Mouse (Mus musculus): ENCODE data around the gene Gm13278. TPM values are rescaled to one million over a fixed set of nuclear protein-coding genes. Genes with fewer than 3 reads are reported as not detected.

Gm13278 gene
- not detected in 2 replicates for polyA plus RNA-seq (2012; rRNA removed)

GRCm38 (mm10) chr4:88791250-88791649 lies at the start of gene Gm13278:
Gene Gm13278, plus strand, starts transcription at chr4:88791550.

GRCm38 (mm10) chr4:88754818-88755340 lies 36.5 kb upstream of the Gm13278 start, which contains the start of gene Gm13271:
Gene Gm13271, plus strand, starts transcription at chr4:88754868.

GRCm38 (mm10) chr4:88759610-88760268 lies 31.6 kb upstream of the Gm13278 start, which contains the start of gene Gm13283:
Gene Gm13283, plus strand, starts transcription at chr4:88760119.

GRCm38 (mm10) chr4:88773534-88773933 lies 17.8 kb upstream of the Gm13278 start, which contains the start of gene Gm13290:
Gene Gm13290, plus strand, starts transcription at chr4:88773834.

DNA sequence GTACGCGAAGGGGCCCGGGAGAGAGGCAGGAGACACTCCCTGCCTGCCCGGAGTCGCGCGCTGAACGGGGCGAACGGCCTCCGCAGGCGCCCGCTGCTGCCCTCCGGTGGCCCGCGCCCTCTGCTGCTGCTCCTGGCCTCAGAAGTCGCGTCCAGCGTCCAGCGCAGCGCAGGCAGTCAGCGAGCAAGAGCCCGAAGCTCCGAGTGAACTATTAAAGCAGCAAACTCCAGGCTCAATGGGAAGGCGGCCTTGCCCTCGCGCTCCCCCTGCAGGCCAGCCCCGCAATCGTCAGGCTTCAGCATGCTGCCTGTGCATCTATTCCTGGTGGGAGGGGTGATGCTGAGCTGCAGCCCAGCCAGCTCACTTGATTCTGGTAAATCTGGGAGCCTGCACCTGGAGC lies 14.7 kb upstream of the Gm13278 start, which contains the start of gene Gm13289:
Gene Gm13289, plus strand, starts transcription at position 301 of the 400 bp plus-strand sequence.

DNA sequence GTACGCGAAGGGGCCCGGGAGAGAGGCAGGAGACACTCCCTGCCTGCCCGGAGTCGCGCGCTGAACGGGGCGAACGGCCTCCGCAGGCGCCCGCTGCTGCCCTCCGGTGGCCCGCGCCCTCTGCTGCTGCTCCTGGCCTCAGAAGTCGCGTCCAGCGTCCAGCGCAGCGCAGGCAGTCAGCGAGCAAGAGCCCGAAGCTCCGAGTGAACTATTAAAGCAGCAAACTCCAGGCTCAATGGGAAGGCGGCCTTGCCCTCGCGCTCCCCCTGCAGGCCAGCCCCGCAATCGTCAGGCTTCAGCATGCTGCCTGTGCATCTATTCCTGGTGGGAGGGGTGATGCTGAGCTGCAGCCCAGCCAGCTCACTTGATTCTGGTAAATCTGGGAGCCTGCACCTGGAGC lies 11.8 kb upstream of the Gm13278 start, which contains the start of gene Gm13272:
Gene Gm13272, plus strand, starts transcription at position 301 of the 400 bp plus-strand sequence.

GRCm38 (mm10) chr4:88781831-88782230 lies 9.5 kb upstream of the Gm13278 start, which contains the start of gene Ifnz:
Gene Ifnz, plus strand, starts transcription at chr4:88782131.

DNA sequence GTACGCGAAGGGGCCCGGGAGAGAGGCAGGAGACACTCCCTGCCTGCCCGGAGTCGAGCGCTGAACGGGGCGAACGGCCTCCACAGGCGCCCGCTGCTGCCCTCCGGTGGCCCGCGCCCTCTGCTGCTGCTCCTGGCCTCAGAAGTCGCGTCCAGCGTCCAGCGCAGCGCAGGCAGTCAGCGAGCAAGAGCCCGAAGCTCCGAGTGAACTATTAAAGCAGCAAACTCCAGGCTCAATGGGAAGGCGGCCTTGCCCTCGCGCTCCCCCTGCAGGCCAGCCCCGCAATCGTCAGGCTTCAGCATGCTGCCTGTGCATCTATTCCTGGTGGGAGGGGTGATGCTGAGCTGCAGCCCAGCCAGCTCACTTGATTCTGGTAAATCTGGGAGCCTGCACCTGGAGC lies 5.9 kb upstream of the Gm13278 start, which contains the start of gene Gm13276:
Gene Gm13276, plus strand, starts transcription at position 301 of the 400 bp plus-strand sequence.

DNA sequence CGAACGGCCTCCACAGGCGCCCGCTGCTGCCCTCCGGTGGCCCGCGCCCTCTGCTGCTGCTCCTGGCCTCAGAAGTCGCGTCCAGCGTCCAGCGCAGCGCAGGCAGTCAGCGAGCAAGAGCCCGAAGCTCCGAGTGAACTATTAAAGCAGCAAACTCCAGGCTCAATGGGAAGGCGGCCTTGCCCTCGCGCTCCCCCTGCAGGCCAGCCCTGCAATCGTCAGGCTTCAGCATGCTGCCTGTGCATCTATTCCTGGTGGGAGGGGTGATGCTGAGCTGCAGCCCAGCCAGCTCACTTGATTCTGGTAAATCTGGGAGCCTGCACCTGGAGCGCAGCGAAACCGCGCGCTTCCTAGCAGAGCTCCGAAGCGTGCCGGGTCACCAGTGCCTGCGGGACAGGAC lies 2.9 kb upstream of the Gm13278 start, which contains the start of gene Gm13277:
Gene Gm13277, plus strand, starts transcription at position 231 of the 400 bp plus-strand sequence.

DNA sequence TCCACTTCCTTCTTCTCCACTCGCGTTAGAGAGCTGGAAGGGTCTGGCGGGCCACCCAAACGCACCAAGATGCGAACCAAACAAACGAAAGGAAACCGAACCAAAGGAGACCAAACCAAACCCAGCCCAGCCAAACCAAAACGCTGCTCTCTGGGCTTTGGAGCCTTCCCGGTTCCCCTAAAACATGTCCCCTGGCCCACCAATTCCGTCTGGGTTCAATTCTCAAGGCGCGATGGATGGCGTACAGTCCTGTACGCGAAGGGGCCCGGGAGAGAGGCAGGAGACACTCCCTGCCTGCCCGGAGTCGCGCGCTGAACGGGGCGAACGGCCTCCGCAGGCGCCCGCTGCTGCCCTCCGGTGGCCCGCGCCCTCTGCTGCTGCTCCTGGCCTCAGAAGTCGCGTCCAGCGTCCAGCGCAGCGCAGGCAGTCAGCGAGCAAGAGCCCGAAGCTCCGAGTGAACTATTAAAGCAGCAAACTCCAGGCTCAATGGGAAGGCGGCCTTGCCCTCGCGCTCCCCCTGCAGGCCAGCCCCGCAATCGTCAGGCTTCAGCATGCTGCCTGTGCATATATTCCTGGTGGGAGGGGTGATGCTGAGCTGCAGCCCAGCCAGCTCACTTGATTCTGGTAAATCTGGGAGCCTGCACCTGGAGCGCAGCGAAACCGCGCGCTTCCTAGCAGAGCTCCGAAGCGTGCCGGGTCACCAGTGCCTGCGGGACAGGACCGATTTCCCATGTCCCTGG lies 2.8 kb downstream of the Gm13278 start, which contains the start of gene Gm13275:
Gene Gm13275, plus strand, starts transcription at position 552 of the 740 bp plus-strand sequence.

DNA sequence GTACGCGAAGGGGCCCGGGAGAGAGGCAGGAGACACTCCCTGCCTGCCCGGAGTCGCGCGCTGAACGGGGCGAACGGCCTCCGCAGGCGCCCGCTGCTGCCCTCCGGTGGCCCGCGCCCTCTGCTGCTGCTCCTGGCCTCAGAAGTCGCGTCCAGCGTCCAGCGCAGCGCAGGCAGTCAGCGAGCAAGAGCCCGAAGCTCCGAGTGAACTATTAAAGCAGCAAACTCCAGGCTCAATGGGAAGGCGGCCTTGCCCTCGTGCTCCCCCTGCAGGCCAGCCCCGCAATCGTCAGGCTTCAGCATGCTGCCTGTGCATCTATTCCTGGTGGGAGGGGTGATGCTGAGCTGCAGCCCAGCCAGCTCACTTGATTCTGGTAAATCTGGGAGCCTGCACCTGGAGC lies 5.7 kb downstream of the Gm13278 start, which contains the start of gene Gm13279:
Gene Gm13279, plus strand, starts transcription at position 301 of the 400 bp plus-strand sequence.

DNA sequence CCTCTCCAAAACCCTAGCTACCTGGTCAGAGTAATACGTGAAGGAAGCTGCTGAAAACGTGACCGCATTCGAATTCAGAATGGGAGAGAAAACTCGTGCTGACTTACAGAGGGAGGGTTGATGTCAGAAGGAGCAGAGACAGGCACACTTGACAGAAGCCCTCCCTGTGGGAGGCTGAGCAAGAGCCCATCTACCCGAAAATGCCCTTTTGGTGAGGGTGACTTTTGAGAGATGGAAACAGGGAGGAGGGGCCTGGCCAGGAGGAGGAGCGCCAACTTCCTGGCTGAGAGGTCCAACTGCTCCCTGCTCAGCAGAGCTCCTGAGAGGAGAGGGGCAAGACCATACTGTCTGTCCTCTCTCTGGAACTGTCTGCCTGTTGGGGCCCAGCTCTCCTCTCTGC lies 8.0 kb downstream of the Gm13278 start, which contains the start of gene Gm13285:
Gene Gm13285, plus strand, starts transcription at position 301 of the 400 bp plus-strand sequence.

DNA sequence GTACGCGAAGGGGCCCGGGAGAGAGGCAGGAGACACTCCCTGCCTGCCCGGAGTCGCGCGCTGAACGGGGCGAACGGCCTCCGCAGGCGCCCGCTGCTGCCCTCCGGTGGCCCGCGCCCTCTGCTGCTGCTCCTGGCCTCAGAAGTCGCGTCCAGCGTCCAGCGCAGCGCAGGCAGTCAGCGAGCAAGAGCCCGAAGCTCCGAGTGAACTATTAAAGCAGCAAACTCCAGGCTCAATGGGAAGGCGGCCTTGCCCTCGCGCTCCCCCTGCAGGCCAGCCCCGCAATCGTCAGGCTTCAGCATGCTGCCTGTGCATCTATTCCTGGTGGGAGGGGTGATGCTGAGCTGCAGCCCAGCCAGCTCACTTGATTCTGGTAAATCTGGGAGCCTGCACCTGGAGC lies 11.6 kb downstream of the Gm13278 start, which contains the start of gene Gm13287:
Gene Gm13287, plus strand, starts transcription at position 301 of the 400 bp plus-strand sequence.

DNA sequence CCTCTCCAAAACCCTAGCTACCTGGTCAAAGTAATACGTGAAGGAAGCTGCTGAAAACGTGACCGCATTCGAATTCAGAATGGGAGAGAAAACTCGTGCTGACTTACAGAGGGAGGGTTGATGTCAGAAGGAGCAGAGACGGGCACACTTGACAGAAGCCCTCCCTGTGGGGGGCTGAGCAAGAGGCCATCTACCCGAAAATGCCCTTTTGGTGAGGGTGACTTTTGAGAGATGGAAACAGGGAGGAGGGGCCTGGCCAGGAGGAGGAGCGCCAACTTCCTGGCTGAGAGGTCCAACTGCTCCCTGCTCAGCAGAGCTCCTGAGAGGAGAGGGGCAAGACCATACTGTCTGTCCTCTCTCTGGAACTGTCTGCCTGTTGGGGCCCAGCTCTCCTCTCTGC lies 13.9 kb downstream of the Gm13278 start, which contains the start of gene Gm13288:
Gene Gm13288, plus strand, starts transcription at position 301 of the 400 bp plus-strand sequence.

DNA sequence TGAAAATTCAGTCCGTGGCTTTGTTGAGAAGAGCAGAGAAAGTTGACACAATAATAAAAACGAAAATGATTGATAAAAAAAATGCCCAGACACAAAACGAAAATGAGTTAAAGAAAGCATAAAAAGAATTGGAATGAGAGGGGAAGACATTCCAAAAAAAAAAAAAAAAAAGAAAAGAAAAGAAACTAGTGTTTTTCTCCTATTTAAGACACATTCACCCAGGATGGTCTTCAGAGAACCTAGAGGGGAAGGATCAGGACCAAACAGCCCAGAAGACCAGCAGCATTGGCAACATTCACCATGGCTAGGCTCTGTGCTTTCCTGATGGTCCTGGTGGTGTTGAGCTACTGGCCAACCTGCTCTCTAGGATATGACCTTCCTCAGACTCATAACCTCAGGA lies 24.6 kb downstream of the Gm13278 start, which contains the start of gene Ifna7:
Gene Ifna7, plus strand, starts transcription at position 301 of the 400 bp plus-strand sequence.

DNA sequence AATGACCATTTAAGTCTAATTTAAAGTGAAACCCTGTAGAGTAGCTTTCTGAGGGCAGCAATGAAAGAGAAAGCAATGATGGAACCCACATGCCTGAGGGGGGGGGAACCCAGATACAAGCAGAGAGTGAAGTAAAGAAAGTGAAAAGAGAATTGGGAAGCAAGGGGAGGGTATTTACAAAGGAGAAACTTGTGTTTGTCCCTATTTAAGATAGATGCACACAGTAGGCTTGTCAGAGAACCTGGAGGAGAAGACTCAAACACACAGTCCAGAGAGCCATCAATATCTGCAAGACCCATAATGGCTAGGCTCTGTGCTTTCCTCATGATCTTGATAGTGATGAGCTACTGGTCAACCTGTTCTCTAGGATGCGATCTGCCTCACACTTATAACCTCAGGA lies 28.3 kb downstream of the Gm13278 start, which contains the start of gene Ifna11:
Gene Ifna11, plus strand, starts transcription at position 301 of the 400 bp plus-strand sequence.

DNA sequence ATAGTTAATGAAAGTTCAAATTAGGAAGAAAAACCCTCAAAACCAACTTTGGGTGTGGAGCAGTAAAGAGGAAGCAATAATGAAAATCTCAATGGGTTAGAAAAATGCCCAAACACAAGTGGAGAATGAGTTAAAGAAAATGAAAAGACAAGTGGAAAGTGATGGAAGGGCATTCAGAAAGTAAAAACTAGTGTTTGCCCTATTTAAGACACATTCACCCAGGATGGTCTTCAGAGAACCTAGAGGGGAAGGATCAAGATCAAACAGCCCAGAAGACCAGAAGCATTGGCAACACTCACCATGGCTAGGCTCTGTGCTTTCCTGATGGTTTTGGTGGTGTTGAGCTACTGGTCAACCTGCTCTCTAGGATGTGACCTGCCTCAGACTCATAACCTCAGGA lies 35.8 kb downstream of the Gm13278 start, which contains the start of gene Ifna6:
Gene Ifna6, plus strand, starts transcription at position 301 of the 400 bp plus-strand sequence.

GRCm38 (mm10) chr4:88835225-88835624 lies 43.9 kb downstream of the Gm13278 start, which contains the start of gene Ifna5:
Gene Ifna5, plus strand, starts transcription at chr4:88835525.

GRCm38 (mm10) chr4:88841438-88841911 lies 50.1 kb downstream of the Gm13278 start, which contains the start of gene Ifna4:
Gene Ifna4, plus strand, starts transcription at chr4:88841861.

